ENCODE assay signal across 8 mouse cellular contexts in genomic region chr4:3083161-3084020, GRCm38 (mm10).
DNase-seq lines count a peak whose midpoint lies in the region; ATAC-seq lines count a peak whose summit lies in the region.

No protein-coding gene starts in this region.

- H3K4me2 ChIP-seq in midbrain, embryonic 16.5 days (ENCODE audit: low read length), result no peak overlapping the region

- no peak overlapping the region for H3K9ac ChIP-seq in midbrain, embryonic 16.5 days (ENCODE audit: low read depth, low read length)

- H3K4me1 ChIP-seq in midbrain, embryonic 16.5 days (ENCODE audit: control insufficient read depth, insufficient read depth, low read length), result no peaks in the 10 kb centered on the region

- H3K9me3 ChIP-seq in midbrain, embryonic 16.5 days (replicated peaks; ENCODE audit: control insufficient read depth, low read length, poor library complexity, severe bottlenecking), result peaks cover 73% of the 10 kb centered on the region

- no peaks in the 10 kb centered on the region for H3K27me3 ChIP-seq in midbrain, embryonic 16.5 days (ENCODE audit: control insufficient read depth, insufficient read depth, low read depth, low read length)

- no peak overlapping the region for H3K27ac ChIP-seq in midbrain, embryonic 16.5 days (ENCODE audit: low read length)

- ATAC-seq in cerebellum, adult (ENCODE audit: insufficient number of reproducible peaks, low FRiP score, low TSS enrichment), result peak; percentile 13
- peak; percentile 52 for ATAC-seq in midbrain, embryonic 16.5 days
- no peak; the same call in 1 of the 2 replicates for ATAC-seq in frontal cortex, adult (ENCODE audit: low TSS enrichment)

- WGBS in midbrain, embryonic 16.5 days, result 57% methylated on average over 8 of the region's 8 CpGs

- no peak for DNase-seq in cerebellum, adult 9-11 months
- peak; percentile 41 for DNase-seq in ES-CJ7 (ENCODE audit: low read depth, low spot score)
- DNase-seq in forelimb bud, embryonic 11.5 days (ENCODE audit: low read depth, low spot score), result peak; percentile 47
- peak; percentile 20 for DNase-seq in kidney, postnatal 14 days
- DNase-seq in embryo, embryonic 11 days, result no peak

- H3K4me3 ChIP-seq in midbrain, embryonic 16.5 days (ENCODE audit: low read depth, low read length), result no peak overlapping the region

- H3K36me3 ChIP-seq in midbrain, embryonic 16.5 days (ENCODE audit: control insufficient read depth, insufficient read depth, low read length), result no peaks in the 10 kb centered on the region

Comparison
In these comparisons a context has a peak if more than half of its experiments do, and no peak if none do; other contexts are left out.
1. DNase-seq: peak in ES-CJ7 (single experiment), forelimb bud, embryonic 11.5 days (single experiment) and kidney, postnatal 14 days (single experiment); none in cerebellum, adult 9-11 months (single experiment) and embryo, embryonic 11 days (single experiment).